Mouse (Mus musculus) liver, embryonic 11.5 days (tissue): ENCODE results near the gene Srsf2. TPM values are rescaled to one million over a fixed set of nuclear protein-coding genes. Genes with fewer than 3 reads are reported as not detected.
A peak's percentile ranks its signal among the peaks of the same experiment; 100 is the strongest.
"Not testable (repeated sequence)": the region's sequence is repeated elsewhere in the genome, so short reads cannot be mapped to it uniquely, and the experiment has no call there.

Experiments used
- ATAC-seq: fragments of 200-750 bp; cut with Nextera tagmentation; replicated peaks from 2 replicates; pipeline ENCODE4 v1.8.0; 2017; ENCODE audit warnings: moderate number of reproducible peaks, mild to moderate bottlenecking, moderate TSS enrichment, moderate library complexity; ENCODE audit not compliant: low FRiP score
- DNase-seq: peaks from one replicate; pipeline ENCODE4 v3.0.0-alpha.2; 2017; ENCODE audit warnings: low spot score
- H3K27ac ChIP-seq: fragments of 300-500 bp; sonication (generic); 2 replicates; pipeline ENCODE4 v1.5.1; 2014; ENCODE audit warnings: mild to moderate bottlenecking, low read depth, low read length, control low read depth
- H3K27me3 ChIP-seq: fragments of 300-500 bp; sonication (generic); replicated peaks from 2 replicates; pipeline ENCODE4 v1.6.1; 2014; ENCODE audit warnings: low read length, mixed read lengths; ENCODE audit not compliant: control insufficient read depth, insufficient read depth
- H3K36me3 ChIP-seq: fragments of 300-500 bp; sonication (generic); 2 replicates; pipeline ENCODE4 v1.6.1; 2014; ENCODE audit warnings: mild to moderate bottlenecking, low read length, moderate library complexity, mixed read lengths; ENCODE audit not compliant: control insufficient read depth, insufficient read depth
- H3K4me1 ChIP-seq: fragments of 300-500 bp; sonication (generic); replicated peaks from 2 replicates; pipeline ENCODE4 v1.6.1; 2014; ENCODE audit warnings: low read length, mixed read lengths; ENCODE audit not compliant: control insufficient read depth, insufficient read depth
- H3K4me2 ChIP-seq: fragments of 300-500 bp; sonication (generic); 2 replicates; pipeline ENCODE4 v1.6.1; 2014; ENCODE audit warnings: mild to moderate bottlenecking, control low read depth, moderate library complexity
- H3K4me3 ChIP-seq: fragments of 300-500 bp; sonication (generic); 2 replicates; pipeline ENCODE4 v1.5.1; 2014; ENCODE audit warnings: low read depth, low read length, control low read depth
- H3K9ac ChIP-seq: fragments of 300-500 bp; sonication (generic); 2 replicates; pipeline ENCODE4 v1.6.1; 2014; ENCODE audit warnings: low read depth, low read length, control low read depth
- H3K9me3 ChIP-seq: fragments of 300-500 bp; sonication (generic); 2 replicates; pipeline ENCODE4 v1.6.1; 2016; ENCODE audit warnings: low read length, inconsistent platforms, mixed read lengths; ENCODE audit not compliant: control insufficient read depth
- WGBS: fragments of 180-500 bp; shearing (Covaris S2); extraction: QIAGEN DNeasy Blood & Tissue Kit; methylation state at CpG from one replicate; pipeline ENCODE4 v1.1.7; 2014; 5-methylcytosine and 5-hydroxymethylcytosine counted together
- polyA plus RNA-seq: library from polyadenylated mRNA; unstranded; fragments of >200 nt; fragmentation: Nextera tagmentation; extraction: Ambion mirVana; gene quantifications from 2 replicates; pipeline ENCODE4 v1.2.1, GENCODE M21; 2014

Srsf2 gene
- 931 and 939 TPM in 2 replicates for polyA plus RNA-seq

DNA sequence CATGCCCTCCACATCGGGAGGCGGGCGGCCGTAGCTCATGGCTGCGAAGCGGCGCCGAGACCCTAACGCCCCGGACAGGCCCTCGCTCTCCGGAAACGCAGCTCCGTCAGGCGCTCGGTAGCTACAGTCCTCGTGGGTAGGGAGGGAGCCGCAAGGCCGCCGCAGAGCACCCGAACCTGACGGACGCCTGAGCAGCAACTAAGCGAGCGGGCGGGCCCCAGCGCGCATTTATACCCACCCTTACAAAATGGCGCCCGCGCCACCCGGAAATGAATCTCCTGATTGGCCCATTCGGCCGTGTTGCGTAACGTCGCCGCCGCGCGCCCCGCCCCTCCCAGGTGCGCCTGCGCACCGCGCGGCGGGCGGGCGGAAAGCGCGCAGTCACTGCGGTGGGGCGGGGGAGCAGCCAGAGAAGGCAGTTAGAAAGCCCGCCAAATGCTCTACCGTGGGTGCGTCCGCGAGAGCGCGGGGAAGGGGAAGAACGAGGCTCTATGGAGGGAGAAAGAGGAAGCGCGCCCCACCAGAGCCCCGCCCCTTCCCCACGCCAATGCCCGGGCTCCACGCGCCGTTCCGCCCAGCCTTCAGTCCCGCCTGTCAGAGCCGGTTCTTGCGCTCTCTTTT is at the start of gene Srsf2:
TSS of gene Srsf2 (minus strand) at position 204 of the 621 bp plus-strand sequence.
- under 1% methylated on average over 74 of the region's 74 CpGs for WGBS
- peak; percentile 98 for DNase-seq
- H3K4me1 ChIP-seq: peaks cover 17% of the 10 kb centered on the region

DNA sequence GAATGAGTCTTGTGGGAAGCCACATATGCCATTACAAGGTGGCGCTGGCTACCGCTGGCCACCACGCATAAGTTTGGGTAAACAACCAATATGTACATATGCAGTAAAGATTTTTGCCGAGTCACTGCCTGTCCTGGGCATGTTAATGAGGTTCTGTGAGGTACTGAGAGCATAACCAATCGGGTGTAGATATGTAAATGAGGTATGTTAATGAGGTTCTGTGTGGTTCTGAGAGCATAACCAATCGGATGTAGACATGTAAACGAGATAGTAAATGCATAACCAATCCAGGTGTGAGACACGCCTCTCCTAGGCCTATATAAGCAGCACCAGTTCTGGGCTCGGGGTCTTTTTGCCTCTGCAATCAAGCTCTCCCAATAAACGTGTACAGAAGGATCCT is 49.7 kb upstream of the Srsf2 start:
- H3K27ac ChIP-seq, H3K36me3 ChIP-seq, H3K9me3 ChIP-seq, DNase-seq, H3K4me1 ChIP-seq, ATAC-seq, H3K9ac ChIP-seq, H3K4me3 ChIP-seq, H3K4me2 ChIP-seq: not testable (repeated sequence)
- 87% methylated on average over 10 of the region's 10 CpGs for WGBS
- H3K27me3 ChIP-seq: peaks cover 22% of the 10 kb centered on the region

More for the DNA sequence above, at the start of gene Srsf2:
- H3K4me2 ChIP-seq: peak within 1 kb of the TSS; percentile 88
- peak; percentile 86 for ATAC-seq
- H3K27me3 ChIP-seq: no peaks in the 10 kb centered on the region
- H3K27ac ChIP-seq: peak within 1 kb of the TSS; percentile 100
- H3K4me3 ChIP-seq: peak within 1 kb of the TSS; percentile 100
- H3K36me3 ChIP-seq: peaks cover 18% of the 10 kb centered on the region
- peak within 1 kb of the TSS; percentile 100 for H3K9ac ChIP-seq
- H3K9me3 ChIP-seq: no peaks in the 10 kb centered on the region

DNA sequence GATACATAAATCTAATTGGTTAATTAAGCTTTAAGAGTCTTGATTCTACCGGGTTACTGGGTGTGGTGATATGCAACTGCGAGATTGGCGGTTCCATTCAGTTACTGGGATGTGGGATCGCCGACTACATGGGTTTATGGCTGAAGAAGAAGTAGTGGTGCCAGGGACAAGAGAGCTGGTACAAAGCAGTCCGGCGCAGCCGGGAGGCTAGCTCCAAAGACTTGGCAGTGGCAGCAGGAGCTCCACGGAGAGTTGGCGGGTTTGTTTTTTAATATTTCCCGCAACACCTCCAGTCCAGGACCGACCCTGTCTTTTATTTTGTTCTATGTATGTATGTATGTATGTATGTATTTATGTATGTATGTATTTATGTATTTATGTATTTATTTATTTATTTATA is 46.4 kb upstream of the Srsf2 start:
- H3K4me2 ChIP-seq: no peak overlapping the region
- no peak overlapping the region for H3K9ac ChIP-seq
- H3K4me1 ChIP-seq: no peaks in the 10 kb centered on the region
- no peaks in the 10 kb centered on the region for H3K36me3 ChIP-seq
- ATAC-seq: no peak
- H3K9me3 ChIP-seq: no peaks in the 10 kb centered on the region
- no peak for DNase-seq
- peaks cover 5% of the 10 kb centered on the region; the same call in 1 of the 2 replicates for H3K27me3 ChIP-seq
- no peak overlapping the region for H3K4me3 ChIP-seq
- H3K27ac ChIP-seq: no peak overlapping the region
- WGBS: 90% methylated on average over 12 of the region's 12 CpGs

DNA sequence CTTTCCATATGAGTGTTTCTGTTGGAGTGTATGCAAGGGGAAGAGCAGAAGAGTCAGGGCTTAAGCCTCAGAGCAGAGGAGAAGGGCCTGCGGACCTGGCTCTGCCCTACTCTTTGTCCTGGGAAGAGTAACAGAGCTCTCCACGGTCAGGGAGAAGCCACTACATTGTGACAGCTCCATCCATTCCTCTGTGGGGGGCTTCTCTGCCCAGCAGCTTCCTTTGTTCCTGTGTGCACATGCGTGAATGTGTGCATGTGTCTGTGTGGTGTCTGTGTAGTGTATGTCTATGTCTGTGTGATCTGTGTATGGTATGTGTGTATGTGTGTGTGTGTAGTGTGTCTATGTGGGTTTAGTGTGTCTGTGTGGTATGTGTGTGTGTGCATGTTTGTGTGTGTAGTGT is 42.5 kb upstream of the Srsf2 start:
- ATAC-seq (no peak), DNase-seq (no peak)
- Histone ChIP-seq H3K27ac (no peak overlapping the region), H3K36me3 (no peaks in the 10 kb centered on the region), H3K4me3 (no peak overlapping the region), H3K9ac (no peak overlapping the region), H3K9me3 (no peaks in the 10 kb centered on the region), H3K27me3 (peaks cover 3% of the 10 kb centered on the region; the same call in 1 of the 2 replicates), H3K4me2 (no peak overlapping the region), H3K4me1 (no peaks in the 10 kb centered on the region)
- WGBS: 82% methylated on average over 3 of the region's 3 CpGs

DNA sequence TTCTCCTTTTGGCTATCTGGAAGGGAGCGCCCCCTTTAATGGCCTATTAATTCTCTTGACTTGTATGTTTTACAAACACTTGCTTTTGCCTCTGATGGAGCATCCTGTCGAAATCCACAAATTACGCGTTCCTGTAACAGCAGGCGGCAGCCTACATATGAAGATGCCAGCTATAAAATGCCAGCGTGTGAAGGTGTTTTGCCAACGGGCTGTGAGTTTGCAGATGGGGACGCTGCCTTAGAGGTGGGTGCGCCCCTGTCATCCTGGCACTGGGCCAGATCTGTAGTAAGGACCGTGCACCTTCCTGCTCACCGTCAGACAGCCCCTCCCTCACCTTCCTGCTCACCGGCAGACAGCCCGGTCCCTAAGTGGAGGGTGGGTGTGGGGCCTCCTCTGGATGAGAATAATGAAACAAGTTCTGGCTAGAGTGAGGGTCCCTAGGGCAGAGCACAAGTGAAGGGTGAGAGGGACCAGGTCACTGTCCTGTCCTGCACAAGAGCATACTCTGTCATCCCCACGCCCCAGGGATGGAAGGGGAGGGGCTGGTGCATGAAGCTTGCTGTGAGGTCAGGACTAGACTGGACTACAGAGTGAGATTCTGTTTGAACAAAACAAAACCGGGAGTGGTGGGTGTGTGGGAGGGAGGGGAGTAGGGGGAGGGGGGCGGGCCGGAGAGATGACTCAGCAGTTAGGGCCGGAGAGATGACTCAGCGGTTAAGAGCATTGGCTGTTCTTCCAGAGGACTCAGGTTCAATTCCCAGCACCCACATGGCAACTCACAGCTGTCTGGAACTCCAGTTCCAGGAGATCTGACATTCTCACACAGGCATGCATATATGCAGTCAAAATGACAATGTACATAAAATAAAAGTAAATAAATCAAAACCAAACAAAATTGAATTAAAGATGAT is 40.9 kb upstream of the Srsf2 start:
- Histone ChIP-seq H3K9ac (no peak overlapping the region), H3K27ac (no peak overlapping the region), H3K4me3 (no peak overlapping the region), H3K9me3 (no peaks in the 10 kb centered on the region), H3K4me1 (no peaks in the 10 kb centered on the region), H3K4me2 (no peak overlapping the region), H3K27me3 (peaks cover 5% of the 10 kb centered on the region; the same call in 1 of the 2 replicates), H3K36me3 (no peaks in the 10 kb centered on the region)
- ATAC-seq (no peak), DNase-seq (no peak)
- 72% methylated on average over 19 of the region's 19 CpGs for WGBS

DNA sequence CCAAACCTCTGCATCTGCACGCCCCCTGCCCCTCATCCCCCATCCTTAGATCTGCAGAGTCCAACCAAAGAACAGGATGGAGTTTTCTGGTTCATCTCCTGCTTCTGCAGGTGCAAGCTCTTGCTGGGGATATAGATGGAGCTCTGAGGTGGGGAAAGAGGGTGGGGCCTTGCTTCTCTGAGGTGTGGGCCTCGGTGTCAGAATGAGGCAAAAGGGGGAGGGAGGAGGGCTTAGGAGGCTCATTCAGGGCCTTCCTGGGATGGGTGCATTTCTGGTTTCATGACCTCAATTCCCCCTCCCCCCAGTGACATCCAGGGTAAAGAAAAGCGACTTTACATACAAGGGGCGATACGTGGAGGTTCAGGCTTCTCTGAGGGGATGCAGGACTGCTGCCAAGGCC is 34.2 kb upstream of the Srsf2 start:
- H3K36me3 ChIP-seq: no peaks in the 10 kb centered on the region
- no peak overlapping the region for H3K27ac ChIP-seq
- no peak overlapping the region for H3K4me3 ChIP-seq
- ATAC-seq (no peak), DNase-seq (no peak)
- no peak overlapping the region for H3K4me2 ChIP-seq
- WGBS: 55% methylated on average over 5 of the region's 5 CpGs
- no peaks in the 10 kb centered on the region for H3K9me3 ChIP-seq
- peaks cover 3% of the 10 kb centered on the region; the same call in 1 of the 2 replicates for H3K4me1 ChIP-seq
- H3K9ac ChIP-seq: no peak overlapping the region
- peaks cover 8% of the 10 kb centered on the region for H3K27me3 ChIP-seq

DNA sequence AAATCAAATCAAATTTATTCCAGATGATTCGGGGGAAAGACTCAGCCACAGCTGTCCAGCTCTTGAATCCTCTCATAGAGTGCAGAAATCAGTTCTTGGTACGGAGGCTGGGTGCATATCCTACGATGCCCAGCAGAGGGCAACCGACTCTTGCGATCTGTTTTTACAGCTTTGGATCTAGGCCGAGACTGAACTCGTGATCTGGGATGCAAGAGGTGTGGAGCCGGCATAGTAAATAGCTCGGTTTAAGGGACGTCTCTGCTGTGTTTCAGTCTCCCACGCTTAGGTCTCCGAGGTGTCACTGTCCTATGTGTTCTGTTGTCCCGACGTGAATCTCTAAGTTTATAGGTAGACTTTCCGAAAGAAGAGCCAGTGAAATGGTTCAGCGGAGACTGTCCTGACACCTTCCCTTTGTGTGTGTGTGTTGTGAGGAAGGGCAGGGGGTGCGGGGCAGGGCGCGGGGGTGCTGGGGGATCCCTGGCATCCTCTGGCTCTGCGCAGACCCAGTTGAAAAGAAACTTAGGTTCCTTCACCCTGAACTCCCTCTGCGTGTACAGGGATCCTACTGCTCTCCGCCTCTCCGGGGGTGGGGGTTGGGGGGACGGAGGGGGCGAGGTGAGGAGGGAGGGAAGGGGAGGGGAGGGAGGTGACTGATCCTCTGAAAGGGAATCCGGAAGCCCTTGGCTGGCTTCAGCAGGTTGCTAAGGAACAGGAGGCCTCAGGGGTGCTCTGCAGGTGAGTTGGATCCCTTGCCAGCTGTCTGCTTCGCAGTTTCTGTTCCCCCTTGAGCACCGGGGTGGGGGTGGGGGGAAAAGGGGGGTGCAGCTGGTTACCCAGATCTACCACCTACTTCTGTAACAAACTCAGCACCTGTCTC is 32.6 kb upstream of the Srsf2 start:
- Histone ChIP-seq H3K9me3 (no peaks in the 10 kb centered on the region), H3K4me3 (peak overlapping the region; percentile 17; the same call in 1 of the 2 replicates), H3K4me2 (peak overlapping the region; percentile 54), H3K9ac (no peak overlapping the region), H3K4me1 (peaks cover 3% of the 10 kb centered on the region; the same call in 1 of the 2 replicates), H3K36me3 (no peaks in the 10 kb centered on the region), H3K27me3 (peaks cover 5% of the 10 kb centered on the region), H3K27ac (no peak overlapping the region)
- peak; percentile 69 for DNase-seq
- no peak for ATAC-seq
- 9% methylated on average over 27 of the region's 28 CpGs for WGBS

DNA sequence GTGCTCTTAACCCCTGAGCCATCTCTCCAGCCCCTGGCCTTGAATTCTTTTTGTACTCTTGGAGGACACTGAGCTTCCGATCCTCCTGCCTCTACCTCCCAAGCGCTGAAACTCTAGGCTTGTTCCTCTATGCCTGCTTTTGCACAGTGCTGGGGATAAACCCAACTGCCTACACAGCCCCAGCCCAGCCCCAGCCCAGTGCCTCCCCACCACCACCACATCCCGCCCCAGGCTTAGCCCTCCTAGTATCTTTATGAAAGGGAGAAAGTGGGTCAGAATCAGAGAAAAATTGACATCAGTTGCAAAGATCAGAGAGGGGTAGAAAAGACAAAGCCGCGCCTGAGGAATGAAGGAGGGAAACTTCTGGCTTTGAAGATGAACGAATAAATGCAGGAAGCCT is 31.2 kb upstream of the Srsf2 start:
- Histone ChIP-seq H3K9me3 (no peaks in the 10 kb centered on the region), H3K4me1 (peaks cover 3% of the 10 kb centered on the region; the same call in 1 of the 2 replicates), H3K4me2 (no peak overlapping the region), H3K27me3 (peaks cover 3% of the 10 kb centered on the region), H3K27ac (no peak overlapping the region), H3K36me3 (no peaks in the 10 kb centered on the region), H3K4me3 (no peak overlapping the region), H3K9ac (no peak overlapping the region)
- ATAC-seq (no peak), DNase-seq (no peak)
- WGBS: 75% methylated on average over 6 of the region's 6 CpGs
